Mouse (Mus musculus) midbrain, embryonic 11.5 days (tissue): ENCODE data around the gene Bmp5. TPM values are rescaled to one million over a fixed set of nuclear protein-coding genes. Genes with fewer than 3 reads are reported as not detected.
"Not testable (repeated sequence)": the region's sequence is repeated elsewhere in the genome, so short reads cannot be mapped to it uniquely, and the experiment has no call there.

Experiments
- ATAC-seq: fragments of 200-750 bp; cut with Nextera tagmentation; 2 replicates; pipeline ENCODE4 v1.8.0; 2017; ENCODE audit warnings: moderate TSS enrichment, moderate library complexity; ENCODE audit not compliant: low FRiP score
- DNase-seq: peaks from one replicate; pipeline ENCODE4 v3.0.0; 2015; ENCODE audit warnings: low spot score; ENCODE audit errors: missing footprints
- H3K27ac ChIP-seq: fragments of 300-500 bp; sonication (generic); 2 replicates; pipeline ENCODE4 v1.5.1; 2014; ENCODE audit warnings: low read depth, low read length
- H3K27me3 ChIP-seq: fragments of 300-500 bp; sonication (generic); 2 replicates; pipeline ENCODE4 v1.6.1; 2014; ENCODE audit warnings: mild to moderate bottlenecking, low read length, moderate library complexity, mixed read lengths; ENCODE audit not compliant: control insufficient read depth, insufficient read depth
- H3K36me3 ChIP-seq: fragments of 300-500 bp; sonication (generic); 2 replicates; pipeline ENCODE4 v1.6.1; 2014; ENCODE audit warnings: mild to moderate bottlenecking, low read length, moderate library complexity, mixed read lengths; ENCODE audit not compliant: control insufficient read depth, insufficient read depth
- H3K4me1 ChIP-seq: fragments of 300-500 bp; sonication (generic); 2 replicates; pipeline ENCODE4 v1.6.1; 2014; ENCODE audit warnings: low read length; ENCODE audit not compliant: control insufficient read depth, insufficient read depth
- H3K4me2 ChIP-seq: fragments of 300-500 bp; sonication (generic); 2 replicates; pipeline ENCODE4 v1.6.1; 2014; ENCODE audit warnings: mild to moderate bottlenecking, moderate library complexity
- H3K4me3 ChIP-seq: fragments of 300-500 bp; sonication (generic); 2 replicates; pipeline ENCODE4 v1.5.1; 2014; ENCODE audit warnings: low read depth, low read length
- H3K9ac ChIP-seq: fragments of 300-500 bp; sonication (generic); 2 replicates; pipeline ENCODE4 v1.6.1; 2014; ENCODE audit warnings: low read length
- H3K9me3 ChIP-seq: fragments of 300-500 bp; sonication (generic); 2 replicates; pipeline ENCODE4 v1.6.1; 2016; ENCODE audit warnings: low read length; ENCODE audit not compliant: control insufficient read depth
- WGBS: fragments of 180-500 bp; shearing (Covaris S2); extraction: QIAGEN DNeasy Blood & Tissue Kit; methylation state at CpG from one replicate; pipeline ENCODE4 v1.1.7; 2014; 5-methylcytosine and 5-hydroxymethylcytosine counted together
- polyA plus RNA-seq: library from polyadenylated mRNA; unstranded; fragments of >200 nt; fragmentation: Nextera tagmentation; extraction: Ambion mirVana; gene quantifications from 2 replicates; pipeline ENCODE4 v1.2.1, GENCODE M21; 2014

The Bmp5 gene
- polyA plus RNA-seq, 1 experiment from 2014 or later: 3.4 TPM

DNA sequence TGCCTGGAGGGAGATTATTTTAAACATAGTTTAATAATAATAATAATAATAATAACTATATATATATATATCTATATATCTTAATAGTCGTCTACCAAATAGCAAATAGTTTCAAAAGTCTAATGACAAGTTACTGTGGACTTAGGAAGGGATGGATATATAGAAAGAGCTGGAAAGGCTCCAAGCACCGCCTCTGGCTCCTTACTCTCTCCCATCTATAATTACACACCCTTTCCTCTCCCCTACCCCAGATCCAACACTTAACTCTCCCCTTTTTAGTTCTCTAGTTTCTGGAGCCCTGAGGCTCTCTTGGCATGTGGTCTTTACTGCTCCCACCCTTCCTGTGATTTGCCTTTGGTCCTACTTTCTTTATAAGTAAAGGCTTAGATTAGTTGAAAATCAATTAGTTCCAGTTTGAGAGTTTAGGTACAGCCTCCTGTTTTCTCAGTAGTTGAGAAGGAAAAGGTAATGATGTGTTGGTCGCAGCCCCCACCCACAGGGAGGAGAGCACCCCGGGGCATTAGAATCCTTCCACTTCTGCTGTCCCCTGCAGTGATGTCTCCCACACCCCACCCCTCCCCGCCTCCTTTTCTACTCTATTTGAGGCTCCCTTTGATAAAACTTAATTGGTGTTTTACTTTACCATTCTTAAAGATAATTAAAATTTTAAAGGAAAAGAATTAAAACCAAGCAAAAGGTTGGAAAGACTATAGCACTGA, 5.6 kb downstream of the Bmp5 start:
- no peaks in the 10 kb centered on the region for H3K27me3 ChIP-seq
- peak; percentile 79 for DNase-seq
- H3K27ac ChIP-seq: no peak overlapping the region
- no peak overlapping the region for H3K4me2 ChIP-seq
- no peak for ATAC-seq
- H3K36me3 ChIP-seq: no peaks in the 10 kb centered on the region
- H3K9me3 ChIP-seq: no peaks in the 10 kb centered on the region
- no peak overlapping the region for H3K4me3 ChIP-seq
- no peak overlapping the region for H3K9ac ChIP-seq
- 22% methylated on average over 5 of the region's 5 CpGs for WGBS
- no peaks in the 10 kb centered on the region for H3K4me1 ChIP-seq

DNA sequence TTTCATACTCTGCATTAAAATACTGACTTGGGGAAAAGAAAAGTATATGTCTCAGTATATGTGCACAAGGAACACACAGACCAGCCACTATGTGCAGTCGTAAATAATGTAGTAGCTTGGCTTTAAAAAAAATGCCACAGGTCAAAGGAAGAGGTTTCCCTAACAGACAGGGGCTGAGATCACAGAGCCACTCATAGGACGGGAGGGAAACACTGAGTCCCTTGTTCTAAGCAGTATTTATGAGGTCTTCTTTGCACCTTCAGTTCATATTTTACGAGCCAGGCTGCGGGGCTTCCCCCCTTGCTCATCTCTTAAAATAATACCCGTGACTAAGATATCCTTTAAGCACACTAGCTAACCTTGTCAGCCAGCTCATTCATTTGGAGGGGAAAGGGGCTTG, 6.4 kb downstream of the Bmp5 start:
- ATAC-seq (no peak), DNase-seq (no peak)
- no peaks in the 10 kb centered on the region for H3K9me3 ChIP-seq
- no peaks in the 10 kb centered on the region for H3K4me1 ChIP-seq
- H3K4me2 ChIP-seq: no peak overlapping the region
- no peak overlapping the region for H3K4me3 ChIP-seq
- H3K9ac ChIP-seq: no peak overlapping the region
- WGBS: 25% methylated on average over 5 of the region's 5 CpGs
- no peaks in the 10 kb centered on the region for H3K27me3 ChIP-seq
- H3K36me3 ChIP-seq: no peaks in the 10 kb centered on the region
- H3K27ac ChIP-seq: no peak overlapping the region

- H3K36me3 ChIP-seq: no peaks in the 10 kb centered on the region
- no peak overlapping the region for H3K4me3 ChIP-seq
- DNase-seq: peak; percentile 66
- H3K4me2 ChIP-seq: no peak overlapping the region
- 90% methylated on average over 2 of the region's 2 CpGs for WGBS
- H3K27me3 ChIP-seq: no peaks in the 10 kb centered on the region
- ATAC-seq: no peak
- H3K9ac ChIP-seq: no peak overlapping the region
- no peak overlapping the region for H3K27ac ChIP-seq
- no peaks in the 10 kb centered on the region for H3K4me1 ChIP-seq
- no peaks in the 10 kb centered on the region for H3K9me3 ChIP-seq
These were observed 8.4 kb downstream of the Bmp5 start for GRCm38 (mm10) chr9:75783573-75783972.

DNA sequence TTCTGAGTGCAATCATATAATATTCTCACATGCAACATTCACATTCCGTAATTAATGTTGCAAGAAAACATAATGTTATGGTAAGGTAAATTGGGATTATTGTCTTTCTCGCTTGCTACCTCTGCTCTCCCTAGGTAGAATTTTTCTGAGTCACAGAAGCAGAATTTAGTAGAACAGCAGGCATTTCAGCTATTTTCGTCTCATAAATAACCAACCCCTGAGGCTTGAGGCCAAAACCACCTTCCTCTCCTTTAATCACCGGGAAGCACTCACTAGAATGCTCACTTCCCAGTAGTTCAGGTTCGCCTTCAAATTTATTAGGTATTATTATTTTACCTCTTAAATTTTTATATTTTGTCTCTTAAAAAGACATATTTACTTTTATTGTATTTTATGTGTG, 10.8 kb downstream of the Bmp5 start:
- Histone ChIP-seq H3K27me3 (no peaks in the 10 kb centered on the region), H3K4me2 (no peak overlapping the region), H3K9me3 (no peaks in the 10 kb centered on the region), H3K36me3 (no peaks in the 10 kb centered on the region), H3K9ac (no peak overlapping the region), H3K4me1 (no peaks in the 10 kb centered on the region), H3K4me3 (no peak overlapping the region), H3K27ac (no peak overlapping the region)
- no peak for ATAC-seq
- WGBS: 88% methylated on average over 5 of the region's 5 CpGs
- DNase-seq: no peak

- Histone ChIP-seq H3K27ac (no peak overlapping the region), H3K4me3 (no peak overlapping the region), H3K4me1 (no peaks in the 10 kb centered on the region), H3K9me3 (no peaks in the 10 kb centered on the region), H3K36me3 (no peaks in the 10 kb centered on the region), H3K27me3 (no peaks in the 10 kb centered on the region), H3K9ac (no peak overlapping the region), H3K4me2 (no peak overlapping the region)
- WGBS: 91% methylated on average over 15 of the region's 15 CpGs
- no peak for ATAC-seq
- DNase-seq: peak; percentile 35
These were observed 12.0 kb downstream of the Bmp5 start for GRCm38 (mm10) chr9:75787121-75787520.

- Histone ChIP-seq H3K4me1 (no peaks in the 10 kb centered on the region), H3K27me3 (no peaks in the 10 kb centered on the region), H3K4me3 (no peak overlapping the region), H3K9me3 (no peaks in the 10 kb centered on the region), H3K27ac (no peak overlapping the region), H3K9ac (no peak overlapping the region), H3K4me2 (no peak overlapping the region), H3K36me3 (no peaks in the 10 kb centered on the region)
- 60% methylated on average over 7 of the region's 7 CpGs for WGBS
- DNase-seq (peak; percentile 83), ATAC-seq (no peak)
These were observed 14.8 kb downstream of the Bmp5 start for GRCm38 (mm10) chr9:75789879-75790428.

DNA sequence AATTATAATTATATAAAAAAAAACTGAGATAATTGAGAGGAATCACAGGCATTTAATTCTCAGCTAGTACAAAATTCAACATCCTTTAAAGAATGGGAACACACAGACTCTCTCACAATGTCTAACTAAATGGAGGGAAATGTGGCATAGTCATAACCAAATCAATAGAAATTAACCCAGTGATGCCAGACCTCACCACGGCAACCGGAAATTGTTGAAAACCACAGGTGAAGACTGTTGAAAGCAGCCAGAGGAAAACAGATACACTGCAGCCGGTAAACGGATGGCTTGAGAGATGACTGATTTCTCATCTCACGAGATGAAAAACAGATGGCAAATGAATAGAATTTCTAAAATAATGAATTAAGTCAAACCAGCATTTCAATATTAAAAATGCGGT, 29.8 kb downstream of the Bmp5 start:
- 91% methylated on average over 6 of the region's 6 CpGs for WGBS
- Histone ChIP-seq H3K9ac (no peak overlapping the region), H3K4me2 (no peak overlapping the region), H3K36me3 (no peaks in the 10 kb centered on the region), H3K27ac (no peak overlapping the region), H3K9me3 (no peaks in the 10 kb centered on the region), H3K4me3 (no peak overlapping the region), H3K27me3 (no peaks in the 10 kb centered on the region), H3K4me1 (no peaks in the 10 kb centered on the region)
- DNase-seq: no peak
- no peak for ATAC-seq

DNA sequence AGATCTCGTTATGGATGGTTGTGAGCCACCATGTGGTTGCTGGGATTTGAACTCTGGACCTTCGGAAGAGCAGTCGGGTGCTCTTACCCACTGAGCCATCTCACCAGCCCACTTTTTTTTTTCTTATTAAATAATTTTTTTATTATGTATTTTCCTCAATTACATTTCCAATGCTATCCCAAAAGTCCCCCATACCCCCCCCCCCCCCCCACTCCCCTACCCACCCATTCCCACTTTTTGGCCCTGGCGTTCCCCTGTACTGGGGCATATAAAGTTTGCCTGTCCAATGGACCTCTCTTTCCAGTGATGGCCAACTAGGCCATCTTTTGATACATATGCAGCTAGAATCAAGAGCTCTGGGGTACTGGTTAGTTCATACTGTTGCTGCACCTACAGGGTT, 33.0 kb downstream of the Bmp5 start:
- H3K4me1 ChIP-seq, H3K27ac ChIP-seq, H3K9ac ChIP-seq, DNase-seq, H3K9me3 ChIP-seq, H3K36me3 ChIP-seq, H3K27me3 ChIP-seq, H3K4me2 ChIP-seq, H3K4me3 ChIP-seq: not testable (repeated sequence)
- ATAC-seq: peak; percentile 84
- 92% methylated on average over 3 of the region's 4 CpGs for WGBS

DNA sequence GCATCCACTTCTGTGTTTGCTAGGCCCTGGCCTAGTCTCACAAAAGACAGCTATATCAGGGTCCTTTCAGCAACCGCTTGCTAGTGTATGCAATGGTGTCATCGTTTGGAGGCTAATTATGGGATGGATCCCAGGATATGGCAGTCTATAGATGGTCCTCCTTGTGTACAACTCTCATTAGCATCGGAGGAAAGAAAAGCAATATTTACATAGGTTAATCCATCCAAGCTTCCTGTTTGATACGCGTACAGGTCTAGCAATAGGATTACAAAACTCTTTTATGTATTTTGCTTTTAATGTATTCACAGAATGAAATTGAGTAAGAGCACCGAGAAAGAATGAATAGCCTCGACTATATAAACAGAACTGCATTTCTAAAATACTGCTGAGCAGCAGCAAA, 33.5 kb downstream of the Bmp5 start:
- H3K4me3 ChIP-seq: no peak overlapping the region
- no peak overlapping the region for H3K9ac ChIP-seq
- DNase-seq (no peak), ATAC-seq (peak; percentile 72)
- H3K9me3 ChIP-seq: no peaks in the 10 kb centered on the region
- H3K4me1 ChIP-seq: no peaks in the 10 kb centered on the region
- no peak overlapping the region for H3K27ac ChIP-seq
- H3K36me3 ChIP-seq: no peaks in the 10 kb centered on the region
- H3K4me2 ChIP-seq: no peak overlapping the region
- no peaks in the 10 kb centered on the region for H3K27me3 ChIP-seq
- WGBS: 68% methylated on average over 7 of the region's 7 CpGs
